Mouse (Mus musculus): ENCODE results near the gene Rnf5.

Gene Rnf5

GRCm38 (mm10) chr17:34631647-34632046, 28.2 kb upstream of the Rnf5 start:
- DNase-seq: peak; percentile 65

- DNase-seq: peak; percentile 60
Measured at GRCm38 (mm10) chr17:34630761-34631301, 27.3 kb upstream of the Rnf5 start.

- DNase-seq: peak; percentile 61
Measured at GRCm38 (mm10) chr17:34629796-34630603, 26.5 kb upstream of the Rnf5 start.

GRCm38 (mm10) chr17:34629221-34629751, 25.8 kb upstream of the Rnf5 start, which contains the start of gene Prrt1:
TSS of gene Prrt1 (plus strand) at chr17:34629533.
- peak; percentile 59 for DNase-seq

- DNase-seq: no peak
Measured at GRCm38 (mm10) chr17:34628644-34628967, 25.1 kb upstream of the Rnf5 start.

GRCm38 (mm10) chr17:34627943-34628643, 24.6 kb upstream of the Rnf5 start, which contains the start of gene Ppt2:
TSS of gene Ppt2 (minus strand) at chr17:34628510.
- DNase-seq: peak; percentile 79

GRCm38 (mm10) chr17:34627093-34627942, 23.8 kb upstream of the Rnf5 start:
- peak; percentile 84 for DNase-seq

GRCm38 (mm10) chr17:34626773-34627092, 23.2 kb upstream of the Rnf5 start:
- peak; percentile 43 for DNase-seq

GRCm38 (mm10) chr17:34626062-34626772, 22.7 kb upstream of the Rnf5 start:
- no peak for DNase-seq

- DNase-seq: no peak
Measured at GRCm38 (mm10) chr17:34624981-34625380, 21.5 kb upstream of the Rnf5 start.

GRCm38 (mm10) chr17:34623161-34623560, 19.7 kb upstream of the Rnf5 start:
- no peak for DNase-seq

- no peak for DNase-seq
Measured at GRCm38 (mm10) chr17:34621006-34621405, 17.5 kb upstream of the Rnf5 start.

GRCm38 (mm10) chr17:34618999-34619398, 15.5 kb upstream of the Rnf5 start:
- peak; percentile 58 for DNase-seq

GRCm38 (mm10) chr17:34615871-34616270, 12.4 kb upstream of the Rnf5 start, which contains the start of gene Egfl8:
TSS of gene Egfl8 (minus strand) at chr17:34615971.
- DNase-seq: no peak

GRCm38 (mm10) chr17:34613830-34614229, 10.3 kb upstream of the Rnf5 start:
- DNase-seq: no peak

- DNase-seq: no peak
Measured at GRCm38 (mm10) chr17:34613054-34613645, 9.7 kb upstream of the Rnf5 start.

- no peak for DNase-seq
Measured at GRCm38 (mm10) chr17:34611050-34611449, 7.6 kb upstream of the Rnf5 start.

- DNase-seq: no peak
Measured at GRCm38 (mm10) chr17:34607997-34608396, 4.5 kb upstream of the Rnf5 start.

- peak; percentile 48 for DNase-seq
Measured at GRCm38 (mm10) chr17:34606186-34607039, 2.9 kb upstream of the Rnf5 start.

- DNase-seq: peak; percentile 96
Measured at GRCm38 (mm10) chr17:34605609-34606008, 2.1 kb upstream of the Rnf5 start.

All from cerebellum, adult 11 months (tissue).